Mouse (Mus musculus) liver, embryonic 14.5 days (tissue): ENCODE measurements around the gene Mcf2l. TPM values are rescaled to one million over a fixed set of nuclear protein-coding genes. Genes with fewer than 3 reads are reported as not detected.

Source experiments
- ATAC-seq: fragments of 200-750 bp; cut with Nextera tagmentation; 2 replicates; pipeline ENCODE4 v1.8.0; 2017; ENCODE audit warnings: moderate number of reproducible peaks, mild to moderate bottlenecking, moderate library complexity; ENCODE audit not compliant: insufficient read depth
- DNase-seq, 3 experiments: peaks; one replicate each; pipeline ENCODE4 v3.0.0-alpha.2; 2012 to 2013; ENCODE audit warnings: low read depth in 3 of 3, low spot score in 3 of 3
- H3K27ac ChIP-seq: fragments of 300-500 bp; sonication (generic); 2 replicates; pipeline ENCODE4 v1.5.1; 2014; ENCODE audit warnings: moderate library complexity, mild to moderate bottlenecking, control low read depth, inconsistent platforms
- H3K27me3 ChIP-seq: fragments of 300-500 bp; sonication (generic); 2 replicates; pipeline ENCODE4 v1.6.1; 2014; ENCODE audit warnings: mild to moderate bottlenecking, low read length, moderate library complexity; ENCODE audit not compliant: control insufficient read depth, insufficient read depth
- H3K36me3 ChIP-seq: fragments of 300-500 bp; sonication (generic); replicated peaks from 2 replicates; pipeline ENCODE4 v1.6.1; 2014; ENCODE audit warnings: low read depth; ENCODE audit not compliant: control insufficient read depth, insufficient read depth
- H3K4me1 ChIP-seq, 2 experiments: fragments of 200-500 bp in 1 of 2; fragments of 300-500 bp in 1 of 2; sonication (generic) in 1 of 2; replicated peaks; 2 replicates each; pipeline ENCODE4 v1.6.1; 2012 to 2014; ENCODE audit warnings: antibody characterized with exemption in 1 of 2, inconsistent platforms in 1 of 2, low read length in 1 of 2; ENCODE audit not compliant: control insufficient read depth in 2 of 2, insufficient read depth in 2 of 2
- H3K4me2 ChIP-seq: fragments of 300-500 bp; sonication (generic); 2 replicates; pipeline ENCODE4 v1.6.1; 2014; ENCODE audit warnings: low read depth, mild to moderate bottlenecking, control low read depth, moderate library complexity
- H3K4me3 ChIP-seq, 2 experiments: fragments of 200-500 bp in 1 of 2; fragments of 300-500 bp in 1 of 2; sonication (generic) in 1 of 2; 2 replicates each; pipeline ENCODE4 v1.5.1; 2012 to 2014; ENCODE audit warnings: low read depth in 2 of 2, low read length in 2 of 2, mild to moderate bottlenecking in 2 of 2, control low read depth in 1 of 2, inconsistent platforms in 1 of 2, moderate library complexity in 1 of 2; ENCODE audit not compliant: insufficient read depth in 1 of 2
- H3K9ac ChIP-seq: fragments of 300-500 bp; sonication (generic); replicated peaks from 2 replicates; pipeline ENCODE4 v1.6.1; 2014; ENCODE audit warnings: mild to moderate bottlenecking, control low read depth, moderate library complexity
- H3K9me3 ChIP-seq: fragments of 300-500 bp; sonication (generic); 2 replicates; pipeline ENCODE4 v1.6.1; 2016; ENCODE audit warnings: low read length, mixed read lengths; ENCODE audit not compliant: control insufficient read depth
- CTCF ChIP-seq: IDR thresholded peaks from 2 replicates; pipeline ENCODE4 v1.5.1; 2016; ENCODE audit warnings: antibody characterized with exemption, low read depth, control low read depth
- EP300 ChIP-seq: IDR thresholded peaks from 2 replicates; pipeline ENCODE4 v1.6.1; 2016; ENCODE audit warnings: antibody characterized with exemption, low read depth
- WGBS: fragments of 180-500 bp; shearing (Covaris S2); extraction: QIAGEN DNeasy Blood & Tissue Kit; methylation state at CpG from one replicate; pipeline ENCODE4 v1.1.7; 2014; ENCODE audit not compliant: insufficient replicate concordance; 5-methylcytosine and 5-hydroxymethylcytosine counted together
- polyA plus RNA-seq, 2 experiments: library from polyadenylated mRNA; depleted of rRNA in 1 of 2; stranded (reverse) in 1 of 2; unstranded in 1 of 2; fragments of >200 nt; fragmentation: Nextera tagmentation in 1 of 2; extraction: Ambion mirVana in 1 of 2; gene quantifications; 2 replicates each; pipeline versions ENCODE4 v1.2.1 to v1.2.3; 2012 to 2014

Gene Mcf2l
- polyA plus RNA-seq, 2 experiments: 0.44 to 0.72 TPM

DNA sequence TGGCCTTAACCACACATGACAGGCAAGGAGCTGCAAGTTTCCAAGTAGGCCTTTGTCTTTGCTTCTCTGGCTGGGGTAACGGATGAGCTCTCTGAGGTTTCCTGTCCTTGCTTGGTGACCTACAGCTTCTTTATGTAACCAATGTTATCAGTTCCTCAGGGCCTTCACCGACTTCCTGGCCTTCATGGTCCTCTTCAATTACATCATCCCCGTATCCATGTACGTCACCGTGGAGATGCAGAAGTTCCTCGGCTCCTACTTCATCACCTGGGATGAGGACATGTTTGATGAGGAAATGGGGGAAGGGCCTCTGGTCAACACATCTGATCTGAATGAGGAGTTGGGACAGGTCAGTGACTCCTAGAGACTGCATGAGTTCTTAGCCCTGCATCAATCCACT is 45.3 kb upstream of the Mcf2l start:
- Histone ChIP-seq H3K27me3 (peaks cover 4% of the 10 kb centered on the region; the same call in 1 of the 2 replicates), H3K4me3 (no peak overlapping the region), H3K9ac (no peak overlapping the region), H3K36me3 (no peaks in the 10 kb centered on the region), H3K9me3 (no peaks in the 10 kb centered on the region), H3K4me1 (0 out of 4 replicates have a peak, but pooled peaks cover 0 to 2% of the 10 kb centered on the region in 2 experiments), H3K27ac (no peak overlapping the region), H3K4me2 (no peak overlapping the region)
- 41% methylated on average over 6 of the region's 6 CpGs for WGBS
- DNase-seq: peak in 1 of 3 experiments; percentile 3
- TF ChIP-seq CTCF: no peak
- TF ChIP-seq EP300: no peak
- no peak for ATAC-seq

DNA sequence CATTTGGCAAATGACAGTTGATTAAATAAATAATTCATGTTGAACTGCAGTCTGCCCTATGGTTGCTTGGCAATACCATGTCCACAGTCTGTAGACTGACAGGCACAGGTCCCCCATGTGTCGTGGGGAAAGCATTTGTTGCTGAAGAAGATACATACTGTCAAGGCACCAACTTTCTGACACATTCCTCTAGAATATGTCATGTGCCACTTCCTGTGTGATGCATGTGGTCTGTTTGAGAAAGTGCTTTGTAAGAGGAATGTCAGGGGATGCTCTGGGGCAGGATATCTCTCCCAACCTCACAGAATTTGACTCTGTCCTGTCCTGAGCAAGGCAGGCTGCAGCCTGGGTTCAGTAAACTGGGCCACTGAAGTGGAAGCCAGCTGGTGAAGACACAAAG is 44.2 kb upstream of the Mcf2l start:
- Histone ChIP-seq H3K9me3 (no peaks in the 10 kb centered on the region), H3K9ac (no peak overlapping the region), H3K4me3 (no peak overlapping the region), H3K27me3 (peaks cover 4% of the 10 kb centered on the region; the same call in 1 of the 2 replicates), H3K4me1 (0 out of 4 replicates have a peak, but pooled peaks cover 0 to 2% of the 10 kb centered on the region in 2 experiments), H3K27ac (no peak overlapping the region), H3K4me2 (no peak overlapping the region), H3K36me3 (no peaks in the 10 kb centered on the region)
- DNase-seq (no peak), ATAC-seq (no peak)
- TF ChIP-seq CTCF (no peak), EP300 (no peak)
- 49% methylated on average over 1 of the region's 1 CpGs for WGBS

DNA sequence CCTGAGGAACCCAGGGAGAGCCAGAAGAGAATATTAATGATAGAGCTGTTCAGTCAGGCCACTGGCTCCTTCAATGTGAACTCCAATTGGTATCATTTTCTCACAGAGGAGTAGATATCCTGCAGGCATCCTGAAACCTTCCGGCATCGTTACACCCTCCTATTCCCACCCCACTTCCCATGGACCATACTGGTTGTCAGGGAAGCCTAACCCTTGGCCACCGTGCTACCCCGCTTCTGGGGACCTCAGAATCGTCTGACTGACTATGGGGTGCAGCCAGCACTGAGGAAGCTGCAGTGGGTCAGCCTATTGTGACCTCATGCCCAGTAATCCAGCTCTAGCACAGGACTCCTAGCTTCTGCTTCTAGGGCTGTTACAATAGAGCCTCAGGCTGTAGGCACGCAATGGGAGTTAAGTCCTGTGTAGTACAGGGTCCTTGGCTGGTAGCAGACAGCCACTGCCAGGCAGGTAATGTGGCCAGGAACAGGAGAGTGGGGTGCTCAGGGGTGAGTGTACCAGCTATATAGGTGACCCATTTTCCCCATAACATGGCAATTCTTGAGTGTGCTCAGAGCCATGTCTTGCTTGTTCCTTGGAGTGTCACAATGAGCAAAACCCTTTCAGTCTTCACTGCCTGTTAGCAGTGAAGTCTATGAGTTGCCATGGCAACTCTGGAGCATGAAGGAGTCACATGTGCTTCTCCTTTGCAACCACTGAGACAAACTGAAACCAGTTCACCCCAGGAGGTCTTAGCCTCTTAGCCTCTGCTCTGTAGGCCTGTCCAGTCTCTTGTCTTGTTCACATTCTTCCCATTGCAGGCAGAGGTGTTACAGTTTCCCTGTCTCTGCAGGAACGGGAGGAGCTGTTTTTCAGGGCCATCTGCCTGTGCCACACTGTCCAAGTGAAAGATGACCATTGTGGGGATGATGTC is 41.7 kb upstream of the Mcf2l start:
- no peak overlapping the region for H3K4me2 ChIP-seq
- H3K4me3 ChIP-seq: no peak overlapping the region
- H3K4me1 ChIP-seq: no peaks in the 10 kb centered on the region
- H3K36me3 ChIP-seq: no peaks in the 10 kb centered on the region
- H3K9me3 ChIP-seq: no peaks in the 10 kb centered on the region
- peaks cover 12% of the 10 kb centered on the region for H3K27me3 ChIP-seq
- WGBS: 68% methylated on average over 7 of the region's 7 CpGs
- DNase-seq (no peak), ATAC-seq (no peak)
- TF ChIP-seq EP300 (no peak), CTCF (no peak)
- H3K9ac ChIP-seq: no peak overlapping the region
- no peak overlapping the region for H3K27ac ChIP-seq

GRCm38 (mm10) chr8:12833616-12834015 is 40.0 kb upstream of the Mcf2l start:
- no peak overlapping the region for H3K4me2 ChIP-seq
- H3K4me3 ChIP-seq: no peak overlapping the region
- no peak overlapping the region for H3K9ac ChIP-seq
- no peaks in the 10 kb centered on the region for H3K9me3 ChIP-seq
- no peak overlapping the region for H3K27ac ChIP-seq
- no peaks in the 10 kb centered on the region for H3K4me1 ChIP-seq
- no peaks in the 10 kb centered on the region for H3K36me3 ChIP-seq
- ATAC-seq: no peak
- 65% methylated on average over 5 of the region's 5 CpGs for WGBS
- TF ChIP-seq CTCF: no peak
- TF ChIP-seq EP300: no peak
- no peak for DNase-seq
- H3K27me3 ChIP-seq: peaks cover 8% of the 10 kb centered on the region

GRCm38 (mm10) chr8:12840834-12841233 is 32.8 kb upstream of the Mcf2l start:
- no peak for ATAC-seq
- H3K4me2 ChIP-seq: no peak overlapping the region
- H3K9me3 ChIP-seq: no peaks in the 10 kb centered on the region
- DNase-seq: no peak
- no peaks in the 10 kb centered on the region for H3K4me1 ChIP-seq
- H3K27me3 ChIP-seq: peaks cover 12% of the 10 kb centered on the region
- H3K9ac ChIP-seq: no peak overlapping the region
- H3K36me3 ChIP-seq: no peaks in the 10 kb centered on the region
- no peak overlapping the region for H3K4me3 ChIP-seq
- no peak overlapping the region for H3K27ac ChIP-seq
- 76% methylated on average over 7 of the region's 7 CpGs for WGBS
- no peak for TF ChIP-seq CTCF
- TF ChIP-seq EP300: no peak
